Mouse (Mus musculus): ENCODE measurements around the gene Fam78a. TPM values are rescaled to one million over a fixed set of nuclear protein-coding genes. Genes with fewer than 3 reads are reported as not detected.

Gene Fam78a
- total RNA-seq, 1 experiment, result 4.1 TPM

GRCm38 (mm10) chr2:32024372-32024771, 60.3 kb downstream of the Fam78a start:
- Histone ChIP-seq H3K9me3 (ENCODE audit: control insufficient read depth, insufficient read depth, low read depth, low read length) (no peaks in the 10 kb centered on the region), H3K9ac (ENCODE audit: insufficient read depth, low read depth, low read length, poor library complexity, severe bottlenecking) (no peak overlapping the region), H3K36me3 (ENCODE audit: control insufficient read depth, insufficient read depth, low read length, poor library complexity, severe bottlenecking) (peaks cover 40% of the 10 kb centered on the region), H3K4me1 (ENCODE audit: control insufficient read depth in 2 of 2, insufficient read depth in 2 of 2, low read length in 2 of 2, poor library complexity in 1 of 2) (no peaks in the 10 kb centered on the region; a peak in 1 of 4 replicates), H3K4me3 (ENCODE audit: insufficient read depth in 1 of 2, low read depth in 1 of 2, low read length in 2 of 2, poor library complexity in 1 of 2, severe bottlenecking in 1 of 2) (no peak overlapping the region), H3K27ac (ENCODE audit: insufficient read depth, low read depth, low read length, poor library complexity, severe bottlenecking) (no peak overlapping the region)
- in situ Hi-C loops (cut with MboI; ENCODE audit: low sequenced_read_pairs in 2 of 2, unreplicated experiment in 2 of 2), result no loop called here
- TF ChIP-seq MAFK (IDR thresholded peaks at IDR 0.05; ENCODE audit: insufficient read depth, low read depth, low read length), result no peak
- TF ChIP-seq CHD2 (IDR thresholded peaks at IDR 0.05; ENCODE audit: low read depth, low read length), result no peak
- TF ChIP-seq HCFC1 (IDR thresholded peaks at IDR 0.05; ENCODE audit: borderline replicate concordance, insufficient read depth, low read length), result no peak
- TF ChIP-seq ZC3H11A (IDR thresholded peaks at IDR 0.05; ENCODE audit: borderline replicate concordance, low read depth, low read length), result no peak
- no peak for TF ChIP-seq ZNF384 (IDR thresholded peaks at IDR 0.05; ENCODE audit: low read depth, low read length)
- no peak for DNase-seq (ENCODE audit: low read depth, low spot score)

GRCm38 (mm10) chr2:32020229-32020628, 64.4 kb downstream of the Fam78a start:
- no peak overlapping the region for H3K4me3 ChIP-seq (ENCODE audit: insufficient read depth in 1 of 2, low read depth in 1 of 2, low read length in 2 of 2, poor library complexity in 1 of 2, severe bottlenecking in 1 of 2)
- no peak overlapping the region for H3K9ac ChIP-seq (ENCODE audit: insufficient read depth, low read depth, low read length, poor library complexity, severe bottlenecking)
- in situ Hi-C loops (cut with MboI; ENCODE audit: low sequenced_read_pairs in 2 of 2, unreplicated experiment in 2 of 2), result no loop called here
- peaks cover 46% of the 10 kb centered on the region for H3K36me3 ChIP-seq (ENCODE audit: control insufficient read depth, insufficient read depth, low read length, poor library complexity, severe bottlenecking)
- TF ChIP-seq HCFC1 (IDR thresholded peaks at IDR 0.05; ENCODE audit: borderline replicate concordance, insufficient read depth, low read length), result no peak
- TF ChIP-seq ZNF384 (IDR thresholded peaks at IDR 0.05; ENCODE audit: low read depth, low read length), result no peak
- no peak for DNase-seq (ENCODE audit: low read depth, low spot score)
- H3K9me3 ChIP-seq (ENCODE audit: control insufficient read depth, insufficient read depth, low read depth, low read length), result no peaks in the 10 kb centered on the region
- no peaks in the 10 kb centered on the region for H3K4me1 ChIP-seq (ENCODE audit: control insufficient read depth in 2 of 2, insufficient read depth in 2 of 2, low read length in 2 of 2, poor library complexity in 1 of 2)
- no peak overlapping the region for H3K27ac ChIP-seq (ENCODE audit: insufficient read depth, low read depth, low read length, poor library complexity, severe bottlenecking)

GRCm38 (mm10) chr2:32019704-32020103, 65.0 kb downstream of the Fam78a start:
- no peak for TF ChIP-seq ZNF384 (IDR thresholded peaks at IDR 0.05; ENCODE audit: low read depth, low read length)
- TF ChIP-seq HCFC1 (IDR thresholded peaks at IDR 0.05; ENCODE audit: borderline replicate concordance, insufficient read depth, low read length), result no peak
- TF ChIP-seq MAFK (IDR thresholded peaks at IDR 0.05; ENCODE audit: insufficient read depth, low read depth, low read length), result no peak
- no peak for TF ChIP-seq CHD2 (IDR thresholded peaks at IDR 0.05; ENCODE audit: low read depth, low read length)
- no peak for TF ChIP-seq ZC3H11A (IDR thresholded peaks at IDR 0.05; ENCODE audit: borderline replicate concordance, low read depth, low read length)
- H3K27ac ChIP-seq (ENCODE audit: insufficient read depth, low read depth, low read length, poor library complexity, severe bottlenecking), result no peak overlapping the region
- DNase-seq (ENCODE audit: low read depth, low spot score), result no peak
- H3K9ac ChIP-seq (ENCODE audit: insufficient read depth, low read depth, low read length, poor library complexity, severe bottlenecking), result no peak overlapping the region
- in situ Hi-C loops (cut with MboI; ENCODE audit: low sequenced_read_pairs in 2 of 2, unreplicated experiment in 2 of 2), result no loop called here
- H3K4me1 ChIP-seq (ENCODE audit: control insufficient read depth in 2 of 2, insufficient read depth in 2 of 2, low read length in 2 of 2, poor library complexity in 1 of 2), result no peaks in the 10 kb centered on the region
- no peaks in the 10 kb centered on the region for H3K9me3 ChIP-seq (ENCODE audit: control insufficient read depth, insufficient read depth, low read depth, low read length)
- H3K4me3 ChIP-seq (ENCODE audit: insufficient read depth in 1 of 2, low read depth in 1 of 2, low read length in 2 of 2, poor library complexity in 1 of 2, severe bottlenecking in 1 of 2), result no peak overlapping the region
- peaks cover 46% of the 10 kb centered on the region for H3K36me3 ChIP-seq (ENCODE audit: control insufficient read depth, insufficient read depth, low read length, poor library complexity, severe bottlenecking)

GRCm38 (mm10) chr2:32008716-32009115, 75.9 kb downstream of the Fam78a start:
- Histone ChIP-seq H3K27ac (ENCODE audit: insufficient read depth, low read depth, low read length, poor library complexity, severe bottlenecking) (peak overlapping the region; percentile 77), H3K4me1 (ENCODE audit: control insufficient read depth in 2 of 2, insufficient read depth in 2 of 2, low read length in 2 of 2, poor library complexity in 1 of 2) (peaks cover 3 to 10% of the 10 kb centered on the region in 2 experiments; a peak in 3 of 4 replicates), H3K4me3 (ENCODE audit: insufficient read depth in 1 of 2, low read depth in 1 of 2, low read length in 2 of 2, poor library complexity in 1 of 2, severe bottlenecking in 1 of 2) (no peak overlapping the region; a peak in 1 of 4 replicates), H3K9ac (ENCODE audit: insufficient read depth, low read depth, low read length, poor library complexity, severe bottlenecking) (peak overlapping the region; percentile 18; the same call in 1 of the 2 replicates), H3K9me3 (ENCODE audit: control insufficient read depth, insufficient read depth, low read depth, low read length) (no peaks in the 10 kb centered on the region), H3K36me3 (ENCODE audit: control insufficient read depth, insufficient read depth, low read length, poor library complexity, severe bottlenecking) (peaks cover 51% of the 10 kb centered on the region)
- TF ChIP-seq CHD2 (IDR thresholded peaks at IDR 0.05; ENCODE audit: low read depth, low read length) (no peak), MAFK (IDR thresholded peaks at IDR 0.05; ENCODE audit: insufficient read depth, low read depth, low read length) (no peak), ZNF384 (IDR thresholded peaks at IDR 0.05; ENCODE audit: low read depth, low read length) (no peak), HCFC1 (IDR thresholded peaks at IDR 0.05; ENCODE audit: borderline replicate concordance, insufficient read depth, low read length) (no peak), ZC3H11A (IDR thresholded peaks at IDR 0.05; ENCODE audit: borderline replicate concordance, low read depth, low read length) (no peak)
- in situ Hi-C loops (cut with MboI; ENCODE audit: low sequenced_read_pairs in 2 of 2, unreplicated experiment in 2 of 2), result no loop called here
- no peak for DNase-seq (ENCODE audit: low read depth, low spot score)

- H3K27ac ChIP-seq (ENCODE audit: insufficient read depth, low read depth, low read length, poor library complexity, severe bottlenecking), result peak overlapping the region; percentile 77
- H3K4me1 ChIP-seq (ENCODE audit: control insufficient read depth in 2 of 2, insufficient read depth in 2 of 2, low read length in 2 of 2, poor library complexity in 1 of 2), result peaks cover 3 to 10% of the 10 kb centered on the region in 2 experiments; a peak in 3 of 4 replicates
- peaks cover 51% of the 10 kb centered on the region for H3K36me3 ChIP-seq (ENCODE audit: control insufficient read depth, insufficient read depth, low read length, poor library complexity, severe bottlenecking)
- TF ChIP-seq MAFK (IDR thresholded peaks at IDR 0.05; ENCODE audit: insufficient read depth, low read depth, low read length) (no peak), ZC3H11A (IDR thresholded peaks at IDR 0.05; ENCODE audit: borderline replicate concordance, low read depth, low read length) (no peak), ZNF384 (IDR thresholded peaks at IDR 0.05; ENCODE audit: low read depth, low read length) (no peak), CHD2 (IDR thresholded peaks at IDR 0.05; ENCODE audit: low read depth, low read length) (no peak), HCFC1 (IDR thresholded peaks at IDR 0.05; ENCODE audit: borderline replicate concordance, insufficient read depth, low read length) (no peak)
- H3K9ac ChIP-seq (ENCODE audit: insufficient read depth, low read depth, low read length, poor library complexity, severe bottlenecking), result peak overlapping the region; percentile 18; the same call in 1 of the 2 replicates
- no peaks in the 10 kb centered on the region for H3K9me3 ChIP-seq (ENCODE audit: control insufficient read depth, insufficient read depth, low read depth, low read length)
- H3K4me3 ChIP-seq (ENCODE audit: insufficient read depth in 1 of 2, low read depth in 1 of 2, low read length in 2 of 2, poor library complexity in 1 of 2, severe bottlenecking in 1 of 2), result no peak overlapping the region; a peak in 1 of 4 replicates
- in situ Hi-C loops (cut with MboI; ENCODE audit: low sequenced_read_pairs in 2 of 2, unreplicated experiment in 2 of 2), result no loop called here
- DNase-seq (ENCODE audit: low read depth, low spot score), result no peak
These were observed 76.3 kb downstream of the Fam78a start for GRCm38 (mm10) chr2:32008311-32008710.

Other genes starting within 250 kb of the Fam78a start
- gene Fibcd1, start 238.9 kb downstream of the Fam78a start, total RNA-seq (2012; rRNA removed), result 0.11 and 0.22 TPM in 2 replicates
- 0.11 and 0.18 TPM in 2 replicates for gene Lamc3, start 197.6 kb downstream of the Fam78a start, total RNA-seq (2012; rRNA removed)
- gene Aif1l, start 134.7 kb downstream of the Fam78a start, total RNA-seq (2012; rRNA removed), result 17.6 and 48.5 TPM in 2 replicates
- 74.3 and 77.0 TPM in 2 replicates for gene Nup214, start 110.4 kb downstream of the Fam78a start, total RNA-seq (2012; rRNA removed)
- 1.4 and 4.3 TPM in 2 replicates for gene Plpp7, start 10.7 kb upstream of the Fam78a start, total RNA-seq (2012; rRNA removed)
- 75.1 and 88.5 TPM in 2 replicates for gene Prrc2b, start 66.2 kb upstream of the Fam78a start, total RNA-seq (2012; rRNA removed)
- 36.5 and 63.7 TPM in 2 replicates for gene Pomt1, start 151.7 kb upstream of the Fam78a start, total RNA-seq (2012; rRNA removed)
- 52.1 and 56.8 TPM in 2 replicates for gene Uck1, start 175.3 kb upstream of the Fam78a start, total RNA-seq (2012; rRNA removed)
- 42.2 and 49.9 TPM in 2 replicates for gene Golga2, start 202.5 kb upstream of the Fam78a start, total RNA-seq (2012; rRNA removed)
- 172 and 280 TPM in 2 replicates for gene Swi5, start 203.2 kb upstream of the Fam78a start, total RNA-seq (2012; rRNA removed)

All from ES-E14 (cell line).